Mouse (Mus musculus) liver, adult 2 months (tissue): ENCODE measurements at regions not wholly inside any gene's neighbourhood (a gene's known extent, or its start where the extent isn't known, plus 50 kb on each side); places are given as distances from the start of the nearest gene placed in this dataset.

Experiments
- CTCF ChIP-seq: fragments of 200-500 bp; IDR thresholded peaks from 2 replicates; pipeline ENCODE4 v1.5.1; 2011; ENCODE audit warnings: low read depth, low read length, control low read depth
- POLR2A ChIP-seq: fragments of 200-500 bp; IDR thresholded peaks from 2 replicates; pipeline ENCODE4 v1.6.1; 2011; ENCODE audit warnings: low read length, control low read depth; ENCODE audit not compliant: insufficient read depth; ENCODE audit errors: extremely low read depth

DNA sequence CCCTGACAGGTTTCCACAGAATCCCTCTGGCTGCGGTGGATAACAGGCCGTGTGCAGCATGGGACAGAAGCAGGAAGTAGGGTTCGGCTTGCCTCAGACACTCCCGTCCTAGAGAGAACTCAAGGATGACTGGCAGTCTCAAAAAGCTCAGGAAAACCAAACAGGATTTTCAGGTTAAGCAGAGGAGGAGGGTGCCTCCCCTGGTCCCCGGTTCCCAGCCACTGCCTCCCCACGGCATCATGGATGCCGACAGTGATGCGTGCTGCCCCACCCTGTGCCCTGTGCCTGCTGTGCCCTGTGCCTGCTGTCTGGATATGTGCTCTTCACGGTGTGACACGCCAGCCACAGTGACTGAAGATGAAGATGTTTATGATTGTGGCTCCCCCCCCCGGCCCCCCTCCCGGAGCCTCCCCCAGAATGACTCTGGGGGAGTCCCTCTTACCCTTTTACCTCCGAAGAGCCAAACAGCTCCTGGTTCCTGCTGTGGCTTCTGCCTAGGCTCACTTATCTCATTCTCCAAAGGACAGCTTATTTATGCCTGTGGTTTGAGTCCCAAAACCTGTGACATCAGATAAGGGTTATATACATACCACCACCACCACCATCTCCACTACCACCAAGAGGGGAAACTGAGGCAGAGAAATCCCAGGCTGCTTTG is 92.4 kb upstream of the Ptpn1 start:
- TF ChIP-seq CTCF: no peak
- TF ChIP-seq POLR2A: no peak
